Mouse (Mus musculus): Measurements from ENCODE around the gene Snx30.

DNA sequence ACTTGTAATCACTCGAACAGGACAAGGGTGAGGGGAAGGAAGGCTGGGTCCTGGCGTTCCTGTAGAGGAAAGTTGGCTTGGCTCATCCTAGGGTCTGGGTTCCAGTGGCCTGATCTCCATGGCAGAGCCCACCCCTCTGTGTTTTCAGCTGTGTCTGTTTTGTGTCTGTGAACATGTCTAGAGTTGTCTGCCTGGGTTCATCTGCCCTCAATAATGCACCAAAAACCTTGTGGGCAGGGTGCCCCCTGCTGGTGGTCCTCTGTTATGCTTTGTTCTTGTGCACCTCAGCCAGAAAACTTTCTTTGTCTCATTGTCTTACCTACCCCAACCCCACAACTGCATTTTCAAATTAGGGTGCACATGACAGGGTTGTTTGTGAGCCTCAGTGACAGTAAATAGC lies 44.5 kb downstream of the Snx30 start:
- TF ChIP-seq CTCF (IDR thresholded peaks at IDR 0.05; ENCODE audit: extremely low read depth, insufficient read depth, low read length) (peak; percentile 63), POLR2A (IDR thresholded peaks at IDR 0.05; ENCODE audit: extremely low read depth, insufficient read depth, low read length) (no peak)

Measured in cortical plate, adult 2 months (tissue).